Mouse (Mus musculus) liver, postnatal 0 days (tissue): ENCODE data around the gene Tmem258. TPM values are rescaled to one million over a fixed set of nuclear protein-coding genes. Genes with fewer than 3 reads are reported as not detected.

Experiments used
- ATAC-seq: fragments of 200-750 bp; cut with Nextera tagmentation; 2 replicates; pipeline ENCODE4 v1.8.0; 2017; ENCODE audit warnings: mild to moderate bottlenecking, moderate library complexity
- DNase-seq: peaks from one replicate; pipeline ENCODE4 v3.0.0-alpha.2; 2016
- H3K27ac ChIP-seq: fragments of 300-500 bp; sonication (generic); 2 replicates; pipeline ENCODE4 v1.5.1; 2014; ENCODE audit warnings: antibody characterized with exemption, moderate library complexity, mild to moderate bottlenecking, low read depth
- H3K27me3 ChIP-seq: fragments of 300-500 bp; sonication (generic); 2 replicates; pipeline ENCODE4 v1.6.1; 2014; ENCODE audit warnings: low read length, control low read depth, mixed read lengths; ENCODE audit not compliant: insufficient read depth
- H3K36me3 ChIP-seq: fragments of 300-500 bp; sonication (generic); replicated peaks from 2 replicates; pipeline ENCODE4 v1.6.1; 2014; ENCODE audit warnings: mild to moderate bottlenecking, control low read depth, low read length, moderate library complexity, mixed read lengths; ENCODE audit not compliant: insufficient read depth
- H3K4me1 ChIP-seq: fragments of 300-500 bp; sonication (generic); 2 replicates; pipeline ENCODE4 v1.6.1; 2014; ENCODE audit warnings: antibody characterized with exemption, mild to moderate bottlenecking, control low read depth; ENCODE audit not compliant: insufficient read depth
- H3K4me2 ChIP-seq: fragments of 300-500 bp; sonication (generic); 2 replicates; pipeline ENCODE4 v1.6.1; 2014; ENCODE audit warnings: low read depth, mild to moderate bottlenecking, low read length, moderate library complexity, mixed read lengths
- H3K4me3 ChIP-seq: fragments of 300-500 bp; sonication (generic); 2 replicates; pipeline ENCODE4 v1.5.1; 2014; ENCODE audit warnings: low read depth, low read length
- H3K9ac ChIP-seq: fragments of 300-500 bp; sonication (generic); replicated peaks from 2 replicates; pipeline ENCODE4 v1.6.1; 2014; ENCODE audit warnings: mild to moderate bottlenecking, moderate library complexity
- H3K9me3 ChIP-seq: fragments of 300-500 bp; sonication (generic); 2 replicates; pipeline ENCODE4 v1.6.1; 2016; ENCODE audit warnings: mild to moderate bottlenecking, control low read depth, low read length, mixed read lengths
- CTCF ChIP-seq: sonication (generic); IDR thresholded peaks from 2 replicates; pipeline ENCODE4 v1.5.1; 2016; ENCODE audit warnings: antibody characterized with exemption, low read depth
- EP300 ChIP-seq: IDR thresholded peaks from 2 replicates; pipeline ENCODE4 v1.6.1; 2016; ENCODE audit warnings: antibody characterized with exemption, low read depth, mild to moderate bottlenecking
- WGBS: fragments of 180-500 bp; shearing (Covaris S2); extraction: QIAGEN DNeasy Blood & Tissue Kit; methylation state at CpG from one replicate; pipeline ENCODE4 v1.1.7; 2014; ENCODE audit not compliant: insufficient replicate concordance; 5-methylcytosine and 5-hydroxymethylcytosine counted together
- polyA plus RNA-seq: library from polyadenylated mRNA; unstranded; fragments of >200 nt; fragmentation: Nextera tagmentation; extraction: Ambion mirVana; gene quantifications from 2 replicates; pipeline ENCODE4 v1.2.1, GENCODE M21; 2015

Gene Tmem258
- polyA plus RNA-seq, 1 experiment from 2014 or later = 195 TPM

GRCm38 (mm10) chr19:10195252-10195651, 8.6 kb upstream of the Tmem258 start:
- no peak overlapping the region for H3K4me3 ChIP-seq
- 78% methylated on average over 5 of the region's 5 CpGs for WGBS
- no peak overlapping the region for H3K27ac ChIP-seq
- H3K36me3 ChIP-seq = peaks cover 68% of the 10 kb centered on the region
- peaks cover 11% of the 10 kb centered on the region; the same call in 1 of the 2 replicates for H3K4me1 ChIP-seq
- no peaks in the 10 kb centered on the region for H3K27me3 ChIP-seq
- no peak for DNase-seq
- H3K9me3 ChIP-seq = no peaks in the 10 kb centered on the region
- ATAC-seq = no peak
- H3K4me2 ChIP-seq = no peak overlapping the region
- no peak overlapping the region for H3K9ac ChIP-seq
- TF ChIP-seq CTCF (no peak), EP300 (no peak)

- Histone ChIP-seq H3K27ac (no peak overlapping the region), H3K36me3 (peaks cover 74% of the 10 kb centered on the region), H3K9ac (no peak overlapping the region), H3K27me3 (no peaks in the 10 kb centered on the region), H3K4me1 (0 out of 2 replicates have a peak, but pooled peaks cover 4% of the 10 kb centered on the region), H3K4me3 (no peak overlapping the region), H3K9me3 (no peaks in the 10 kb centered on the region), H3K4me2 (no peak overlapping the region)
- DNase-seq (no peak), ATAC-seq (no peak)
- WGBS = 91% methylated on average over 4 of the region's 4 CpGs
- no peak for TF ChIP-seq EP300
- no peak for TF ChIP-seq CTCF
Measured at GRCm38 (mm10) chr19:10197130-10197529, 6.7 kb upstream of the Tmem258 start.

- Histone ChIP-seq H3K27ac (no peak overlapping the region), H3K9ac (no peak overlapping the region), H3K4me3 (no peak overlapping the region), H3K4me1 (peaks cover 8% of the 10 kb centered on the region), H3K4me2 (no peak overlapping the region), H3K9me3 (no peaks in the 10 kb centered on the region), H3K27me3 (no peaks in the 10 kb centered on the region), H3K36me3 (peaks cover 63% of the 10 kb centered on the region)
- ATAC-seq (no peak), DNase-seq (no peak)
- 79% methylated on average over 2 of the region's 2 CpGs for WGBS
- no peak for TF ChIP-seq CTCF
- TF ChIP-seq EP300 = no peak
Measured at GRCm38 (mm10) chr19:10198286-10198685, 5.5 kb upstream of the Tmem258 start.

- peak; percentile 97 for TF ChIP-seq CTCF
- TF ChIP-seq EP300 = peak; percentile 74
- peaks cover 58% of the 10 kb centered on the region for H3K36me3 ChIP-seq
- 24% methylated on average over 3 of the region's 3 CpGs for WGBS
- H3K9ac ChIP-seq = no peak overlapping the region
- DNase-seq (peak; percentile 89), ATAC-seq (peak; percentile 43)
- H3K27me3 ChIP-seq = no peaks in the 10 kb centered on the region
- no peak overlapping the region for H3K4me3 ChIP-seq
- no peak overlapping the region for H3K27ac ChIP-seq
- H3K4me2 ChIP-seq = no peak overlapping the region
- H3K9me3 ChIP-seq = no peaks in the 10 kb centered on the region
- peaks cover 9% of the 10 kb centered on the region for H3K4me1 ChIP-seq
Measured at GRCm38 (mm10) chr19:10198723-10199122, 5.1 kb upstream of the Tmem258 start.

GRCm38 (mm10) chr19:10203146-10203847, 517 bp upstream of the Tmem258 start:
- Histone ChIP-seq H3K27ac (peak overlapping the region; percentile 95), H3K9ac (peak overlapping the region; percentile 90), H3K27me3 (no peaks in the 10 kb centered on the region), H3K4me3 (peak overlapping the region; percentile 95), H3K9me3 (no peaks in the 10 kb centered on the region), H3K4me2 (peak overlapping the region; percentile 89), H3K4me1 (peaks cover 17% of the 10 kb centered on the region), H3K36me3 (peaks cover 40% of the 10 kb centered on the region)
- WGBS = under 1% methylated on average over 23 of the region's 23 CpGs
- peak; percentile 61 for DNase-seq
- ATAC-seq = peak; percentile 59
- TF ChIP-seq EP300 (peak; percentile 88), CTCF (no peak)

- DNase-seq (peak; percentile 58), ATAC-seq (peak; percentile 66)
- TF ChIP-seq CTCF (peak; percentile 68), EP300 (0 out of 2 replicates have a peak, but pooled peaks have one; percentile 27)
- Histone ChIP-seq H3K4me2 (peak overlapping the region; percentile 89), H3K9ac (peak overlapping the region; percentile 90), H3K4me3 (peak overlapping the region; percentile 95), H3K4me1 (peaks cover 17% of the 10 kb centered on the region), H3K36me3 (peaks cover 40% of the 10 kb centered on the region), H3K9me3 (no peaks in the 10 kb centered on the region), H3K27me3 (no peaks in the 10 kb centered on the region), H3K27ac (peak overlapping the region; percentile 95)
- 0% methylated on average over 5 of the region's 5 CpGs for WGBS
Measured at GRCm38 (mm10) chr19:10204616-10205001, 795 bp downstream of the Tmem258 start.
